Mouse (Mus musculus) MEL (cell line): ENCODE measurements at regions not wholly inside any gene's neighbourhood (a gene's known extent, or its start where the extent isn't known, plus 50 kb on each side); places are given as distances from the start of the nearest gene placed in this dataset.

Experiments
- DNase-seq: peaks from one replicate; pipeline ENCODE4 v3.0.0; 2011; ENCODE audit warnings: low read depth, low spot score
- H3K27ac ChIP-seq: 2 replicates; pipeline ENCODE4 v1.5.1; 2012; ENCODE audit warnings: low read depth, mild to moderate bottlenecking, control low read depth, low read length, moderate library complexity; ENCODE audit not compliant: control insufficient read depth
- H3K27me3 ChIP-seq, 2 experiments: fragments of 150-350 bp in 1 of 2; sonication (generic) in 1 of 2; 2 replicates each; pipeline ENCODE4 v1.6.1; 2012; ENCODE audit warnings: low read length in 2 of 2, mild to moderate bottlenecking in 2 of 2, improper control_type of control experiment in 1 of 2, moderate library complexity in 1 of 2; ENCODE audit not compliant: insufficient read depth in 2 of 2, control insufficient read depth in 1 of 2
- H3K36me3 ChIP-seq, 2 experiments: 2 replicates each; pipeline ENCODE4 v1.6.1; 2012 to 2014; ENCODE audit warnings: low read length in 2 of 2, improper control_type of control experiment in 1 of 2, inconsistent platforms in 1 of 2, mild to moderate bottlenecking in 1 of 2; ENCODE audit not compliant: insufficient read depth in 2 of 2, control insufficient read depth in 1 of 2
- H3K4me1 ChIP-seq, 2 experiments: fragments of 150-350 bp in 1 of 2; sonication (generic) in 1 of 2; 2 replicates each; pipeline ENCODE4 v1.6.1; 2012; ENCODE audit warnings: low read length in 2 of 2, improper control_type of control experiment in 1 of 2, mild to moderate bottlenecking in 1 of 2; ENCODE audit not compliant: insufficient read depth in 2 of 2, control insufficient read depth in 1 of 2
- H3K4me3 ChIP-seq, 2 experiments: fragments of 150-350 bp in 1 of 2; sonication (generic) in 1 of 2; 2 replicates each; pipeline ENCODE4 v1.5.1; 2012; ENCODE audit warnings: low read depth in 2 of 2, low read length in 2 of 2, mild to moderate bottlenecking in 2 of 2, moderate library complexity in 2 of 2, control low read depth in 1 of 2, improper control_type of control experiment in 1 of 2; ENCODE audit not compliant: control insufficient read depth in 1 of 2, insufficient read depth in 1 of 2
- H3K79me2 ChIP-seq: 2 replicates; pipeline ENCODE4 v1.6.1; 2012; ENCODE audit warnings: mild to moderate bottlenecking, low read length, moderate library complexity; ENCODE audit not compliant: control insufficient read depth, poor library complexity, insufficient read depth
- H3K9ac ChIP-seq: 2 replicates; pipeline ENCODE4 v1.6.1; 2012; ENCODE audit warnings: low read depth, mild to moderate bottlenecking, control low read depth, low read length, moderate library complexity; ENCODE audit not compliant: control insufficient read depth, poor library complexity, severe bottlenecking
- H3K9me3 ChIP-seq: fragments of 150-350 bp; sonication (generic); replicated peaks from 2 replicates; pipeline ENCODE4 v1.6.1; 2012; ENCODE audit warnings: mild to moderate bottlenecking, low read length, improper control_type of control experiment, moderate library complexity; ENCODE audit not compliant: insufficient read depth
- CHD2 ChIP-seq: IDR thresholded peaks from 2 replicates; pipeline ENCODE4 v1.6.1; 2011; ENCODE audit warnings: low read length, improper control_type of control experiment
- CTCF ChIP-seq, 3 experiments: IDR thresholded peaks in 2 of 3; conservative IDR thresholded peaks in 1 of 3; 2 replicates each; pipeline ENCODE4 v1.5.1; 2011 to 2012; ENCODE audit warnings: low read length in 3 of 3, low read depth in 2 of 3, mild to moderate bottlenecking in 2 of 3, improper control_type of control experiment in 1 of 3, inconsistent platforms in 1 of 3, mixed read lengths in 1 of 3, moderate library complexity in 1 of 3; ENCODE audit not compliant: control insufficient read depth in 1 of 3, insufficient read depth in 1 of 3, poor library complexity in 1 of 3, severe bottlenecking in 1 of 3
- EP300 ChIP-seq, 2 experiments: IDR thresholded peaks; 2 replicates each; pipeline ENCODE4 v1.6.1; 2011; ENCODE audit warnings: improper control_type of control experiment in 2 of 2, low read length in 2 of 2, low read depth in 1 of 2, mild to moderate bottlenecking in 1 of 2
- HCFC1 ChIP-seq: IDR thresholded peaks from 2 replicates; pipeline ENCODE4 v1.6.1; 2012; ENCODE audit warnings: low read depth, mild to moderate bottlenecking, inconsistent platforms, low read length, improper control_type of control experiment, moderate library complexity
- KAT2A ChIP-seq: conservative IDR thresholded peaks from 2 replicates; pipeline ENCODE4 v1.6.1; 2012; ENCODE audit warnings: low read depth, low read length, improper control_type of control experiment, inconsistent platforms
- MAX ChIP-seq: IDR thresholded peaks from 2 replicates; pipeline ENCODE4 v1.6.1; 2011; ENCODE audit warnings: low read length, improper control_type of control experiment
- MEF2A ChIP-seq: IDR thresholded peaks from 2 replicates; pipeline ENCODE4 v1.6.1; 2014; ENCODE audit warnings: low read depth, mild to moderate bottlenecking, inconsistent platforms, low read length, improper control_type of control experiment; ENCODE audit not compliant: poor library complexity, insufficient replicate concordance, severe bottlenecking; ENCODE audit errors: extremely low read depth
- MXI1 ChIP-seq: IDR thresholded peaks from 2 replicates; pipeline ENCODE4 v1.6.1; 2011; ENCODE audit warnings: mild to moderate bottlenecking, low read depth, low read length, improper control_type of control experiment
- MYC ChIP-seq: IDR thresholded peaks from 2 replicates; pipeline ENCODE4 v1.6.1; 2011; ENCODE audit warnings: low read depth, mild to moderate bottlenecking, low read length, improper control_type of control experiment, moderate library complexity
- NELFE ChIP-seq: IDR thresholded peaks from 2 replicates; pipeline ENCODE4 v1.6.1; 2011; ENCODE audit warnings: low read depth, low read length, improper control_type of control experiment
- RAD21 ChIP-seq: IDR thresholded peaks from 2 replicates; pipeline ENCODE4 v1.6.1; 2011; ENCODE audit warnings: mild to moderate bottlenecking, low read depth, low read length, improper control_type of control experiment
- RCOR1 ChIP-seq: IDR thresholded peaks from 2 replicates; pipeline ENCODE4 v1.6.1; 2012; ENCODE audit warnings: low read depth, mild to moderate bottlenecking, inconsistent platforms, low read length, improper control_type of control experiment
- SIN3A ChIP-seq: IDR thresholded peaks from 2 replicates; pipeline ENCODE4 v1.6.1; 2012; ENCODE audit warnings: low read length, improper control_type of control experiment, inconsistent platforms
- TBP ChIP-seq: IDR thresholded peaks from 2 replicates; pipeline ENCODE4 v1.8.0; 2011; ENCODE audit warnings: low read depth, low read length, improper control_type of control experiment
- TCF12 ChIP-seq: IDR thresholded peaks from 2 replicates; pipeline ENCODE4 v1.6.1; 2014; ENCODE audit warnings: low read depth, mild to moderate bottlenecking, inconsistent platforms, low read length, improper control_type of control experiment, moderate library complexity
- USF2 ChIP-seq, 2 experiments: IDR thresholded peaks; 2 replicates each; pipeline ENCODE4 v1.6.1; 2011 to 2012; ENCODE audit warnings: improper control_type of control experiment in 2 of 2, low read length in 2 of 2, borderline replicate concordance in 1 of 2, inconsistent platforms in 1 of 2, low read depth in 1 of 2, mild to moderate bottlenecking in 1 of 2; ENCODE audit not compliant: insufficient read depth in 1 of 2
- ZC3H11A ChIP-seq: IDR thresholded peaks from 2 replicates; pipeline ENCODE4 v1.6.1; 2012; ENCODE audit warnings: low read depth, mild to moderate bottlenecking, inconsistent platforms, low read length, improper control_type of control experiment
- ZMIZ1 ChIP-seq: IDR thresholded peaks from 2 replicates; pipeline ENCODE4 v1.6.1; 2012; ENCODE audit warnings: low read depth, mild to moderate bottlenecking, inconsistent platforms, low read length, improper control_type of control experiment, moderate library complexity

DNA sequence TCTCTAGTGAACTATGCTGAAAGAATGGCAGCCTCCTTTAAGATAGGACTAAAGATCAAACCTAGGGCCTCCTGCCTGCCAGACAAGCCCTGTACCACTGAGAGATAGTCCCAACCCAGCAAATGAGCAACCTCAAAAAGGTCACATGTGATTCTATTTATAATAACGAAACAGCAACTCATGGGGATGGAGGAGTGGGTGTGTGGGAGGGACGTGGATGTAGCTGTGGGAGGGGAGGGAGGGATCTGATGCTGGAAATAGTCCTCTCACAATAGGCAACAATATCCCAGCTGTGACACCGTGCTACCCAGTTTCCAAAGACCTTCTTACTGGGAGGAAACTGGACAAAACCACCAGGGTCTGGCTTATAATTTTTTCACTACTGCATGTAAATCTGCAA, 69.5 kb upstream of the Igfbp5 start:
- Histone ChIP-seq H3K27me3 (no peaks in the 10 kb centered on the region), H3K4me3 (no peak overlapping the region), H3K4me1 (no peaks in the 10 kb centered on the region), H3K9me3 (no peaks in the 10 kb centered on the region), H3K79me2 (no peaks in the 10 kb centered on the region), H3K36me3 (no peaks in the 10 kb centered on the region), H3K9ac (no peak overlapping the region), H3K27ac (no peak overlapping the region)
- no peak for DNase-seq
- no peak for TF ChIP-seq CTCF (IDR thresholded peaks at IDR 0.05 in 2 of 3, conservative IDR thresholded peaks at IDR 0.05 in 1 of 3; ENCODE audit: control insufficient read depth in 1 of 3, insufficient read depth in 1 of 3, low read depth in 2 of 3, low read length in 3 of 3, poor library complexity in 1 of 3, severe bottlenecking in 1 of 3)

DNA sequence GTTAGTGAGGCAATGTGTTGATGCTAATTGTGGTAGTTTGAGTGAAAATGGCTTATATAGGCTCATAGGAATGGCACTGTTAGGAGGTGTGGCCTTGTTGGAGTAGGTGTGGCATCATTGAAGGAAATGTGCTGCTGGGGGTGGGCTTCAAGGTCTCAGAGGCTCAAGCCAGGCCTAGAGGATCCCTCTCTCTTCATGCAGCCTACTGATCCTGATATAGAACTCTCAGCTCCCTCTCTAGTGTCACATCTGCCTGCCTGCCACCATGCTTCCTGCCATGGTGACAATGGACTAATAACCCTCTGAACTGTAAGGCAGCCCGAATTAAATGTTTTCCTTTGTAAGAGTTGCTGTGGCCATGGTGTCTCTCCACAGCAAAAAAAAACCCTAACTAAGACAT, 68.4 kb upstream of the Igfbp5 start:
- H3K36me3 ChIP-seq: no peaks in the 10 kb centered on the region
- H3K4me3 ChIP-seq: no peak overlapping the region
- H3K9ac ChIP-seq: no peak overlapping the region
- no peak overlapping the region for H3K27ac ChIP-seq
- no peaks in the 10 kb centered on the region for H3K79me2 ChIP-seq
- TF ChIP-seq KAT2A (no peak), USF2 (IDR thresholded peaks at IDR 0.05; ENCODE audit: borderline replicate concordance in 1 of 2, insufficient read depth in 1 of 2, low read depth in 1 of 2, low read length in 2 of 2) (no peak), MEF2A (no peak), TBP (no peak), SIN3A (no peak), TCF12 (no peak), MAX (no peak), RAD21 (no peak), HCFC1 (no peak), NELFE (no peak), ZMIZ1 (no peak), MYC (no peak), RCOR1 (no peak), MXI1 (no peak), EP300 (IDR thresholded peaks at IDR 0.05; ENCODE audit: low read depth in 1 of 2, low read length in 2 of 2) (no peak), ZC3H11A (no peak), CHD2 (no peak)
- no peaks in the 10 kb centered on the region for H3K27me3 ChIP-seq
- no peak for DNase-seq
- H3K9me3 ChIP-seq: no peaks in the 10 kb centered on the region
- no peaks in the 10 kb centered on the region for H3K4me1 ChIP-seq
